Comparison of ENCODE assay signal across 35 mouse cellular contexts in genomic region chr12:80683554-80683953, GRCm38 (mm10). TPM values are rescaled to one million over a fixed set of nuclear protein-coding genes. Genes with fewer than 3 reads are reported as not detected.
A peak's percentile ranks its signal among the peaks of the same experiment; 100 is the strongest.
DNase-seq lines count a peak whose midpoint lies in the region; ATAC-seq and TF ChIP-seq lines count a peak whose summit lies in the region.
"Had no signal": no experiment of that assay in that cellular context is flagged by ENCODE, and none has a peak within 500 bp of the region (broad histone marks: within the 10 kb centered on the region; RNA-seq: fewer than 3 reads in every experiment).

No protein-coding gene starts in this region.

- no peak for TF ChIP-seq CTCF in bone marrow, adult 2 months (IDR thresholded peaks at IDR 0.05; ENCODE audit: control insufficient read depth, insufficient read depth, low read length)
- TF ChIP-seq CTCF in liver, embryonic 14.5 days (IDR thresholded peaks at IDR 0.05; ENCODE audit: low read depth): no peak

- peaks cover 30% of the 10 kb centered on the region for H3K36me3 ChIP-seq in erythroblast, embryonic 14.5 days (ENCODE audit: control insufficient read depth)
- H3K36me3 ChIP-seq in liver, embryonic 14.5 days (replicated peaks; ENCODE audit: control insufficient read depth, insufficient read depth, low read depth): no peaks in the 10 kb centered on the region; the same call in none of the 2 replicates
- peaks cover 3% of the 10 kb centered on the region; the same call in 1 of the 2 replicates for H3K36me3 ChIP-seq in forebrain, embryonic 16.5 days (ENCODE audit: control insufficient read depth, insufficient read depth)
- no peaks in the 10 kb centered on the region for H3K36me3 ChIP-seq in hindbrain, embryonic 11.5 days (ENCODE audit: control insufficient read depth, insufficient read depth, low read length)
- H3K36me3 ChIP-seq: midbrain, embryonic 15.5 days had no signal

- peak; percentile 91 for ATAC-seq in liver, embryonic 14.5 days (ENCODE audit: insufficient read depth)
- ATAC-seq in forebrain, embryonic 16.5 days: no peak
- ATAC-seq in hindbrain, embryonic 11.5 days (ENCODE audit: low FRiP score): no peak
- ATAC-seq: activated CD4-positive, CD25-positive, alpha-beta regulatory T cell, adult 4 months; CD4-positive, CD25-positive, alpha-beta regulatory T cell, adult 4 months; intestine, postnatal 0 days; lung, postnatal 0 days; midbrain, embryonic 15.5 days had no signal

- no peak for TF ChIP-seq POLR2A in bone marrow, adult 2 months (IDR thresholded peaks at IDR 0.05; ENCODE audit: borderline replicate concordance, control insufficient read depth, low read depth, low read length)

- peak overlapping the region; percentile 36; the same call in 1 of the 2 replicates for H3K27ac ChIP-seq in bone marrow, adult 2 months (ENCODE audit: control insufficient read depth, insufficient read depth, low read depth, low read length, poor library complexity)
- H3K27ac ChIP-seq in liver, embryonic 14.5 days: peak overlapping the region; percentile 57
- no peak overlapping the region for H3K27ac ChIP-seq in forebrain, embryonic 16.5 days (ENCODE audit: low read length)
- no peak overlapping the region for H3K27ac ChIP-seq in hindbrain, embryonic 11.5 days (ENCODE audit: low read depth, low read length)
- H3K27ac ChIP-seq: embryonic facial prominence, embryonic 12.5 days; forebrain, embryonic 12.5 days; hindbrain, embryonic 14.5 days; kidney, embryonic 15.5 days; left cerebral cortex, adult 2 months; limb, embryonic 12.5 days; midbrain, embryonic 15.5 days; neural tube, embryonic 15.5 days; stomach, postnatal 0 days had no signal

- WGBS in bone marrow, adult 2 months: 74% methylated on average over 3 of the region's 3 CpGs
- WGBS in liver, embryonic 14.5 days (ENCODE audit: insufficient replicate concordance): 37% methylated on average over 3 of the region's 3 CpGs
- 95% methylated on average over 3 of the region's 3 CpGs for WGBS in forebrain, embryonic 16.5 days
- whole genome bisulfite sequencing in hindbrain, embryonic 11.5 days: 91% methylated on average over 3 of the region's 3 CpGs

- no peaks in the 10 kb centered on the region; the same call in 1 of the 2 replicates for H3K4me1 ChIP-seq in bone marrow, adult 2 months (ENCODE audit: control insufficient read depth, insufficient read depth, low read length)
- peaks cover 44% of the 10 kb centered on the region for H3K4me1 ChIP-seq in erythroblast, embryonic 14.5 days (ENCODE audit: control insufficient read depth)
- peaks cover 16 to 26% of the 10 kb centered on the region in 2 experiments for H3K4me1 ChIP-seq in liver, embryonic 14.5 days (replicated peaks; ENCODE audit: control insufficient read depth in 2 of 2, insufficient read depth in 2 of 2, low read length in 1 of 2)
- peaks cover 5% of the 10 kb centered on the region; the same call in 1 of the 2 replicates for H3K4me1 ChIP-seq in forebrain, embryonic 16.5 days (replicated peaks; ENCODE audit: control insufficient read depth, insufficient read depth, low read length)
- no peaks in the 10 kb centered on the region for H3K4me1 ChIP-seq in hindbrain, embryonic 11.5 days (replicated peaks; ENCODE audit: control insufficient read depth, insufficient read depth, low read length)
- H3K4me1 ChIP-seq: embryonic facial prominence, embryonic 12.5 days; forebrain, embryonic 12.5 days; kidney, embryonic 15.5 days; limb, embryonic 12.5 days; midbrain, embryonic 15.5 days; neural tube, embryonic 15.5 days had no signal

- no peaks in the 10 kb centered on the region for H3K27me3 ChIP-seq in erythroblast, embryonic 14.5 days (ENCODE audit: control insufficient read depth)
- H3K27me3 ChIP-seq in liver, embryonic 14.5 days (ENCODE audit: control insufficient read depth, insufficient read depth, low read length): no peaks in the 10 kb centered on the region
- H3K27me3 ChIP-seq in forebrain, embryonic 16.5 days (replicated peaks; ENCODE audit: control insufficient read depth, insufficient read depth, low read length): no peaks in the 10 kb centered on the region
- H3K27me3 ChIP-seq in hindbrain, embryonic 11.5 days (ENCODE audit: control insufficient read depth, insufficient read depth, low read length): no peaks in the 10 kb centered on the region
- H3K27me3 ChIP-seq: embryonic facial prominence, embryonic 12.5 days; forebrain, embryonic 12.5 days; kidney, embryonic 15.5 days; midbrain, embryonic 15.5 days; neural tube, embryonic 15.5 days had no signal

- no peaks in the 10 kb centered on the region for H3K9me3 ChIP-seq in erythroblast, embryonic 14.5 days (ENCODE audit: control insufficient read depth, low read length)
- no peaks in the 10 kb centered on the region for H3K9me3 ChIP-seq in liver, embryonic 14.5 days (ENCODE audit: control insufficient read depth, low read length)
- no peaks in the 10 kb centered on the region for H3K9me3 ChIP-seq in forebrain, embryonic 16.5 days (ENCODE audit: control insufficient read depth, low read length)
- H3K9me3 ChIP-seq in hindbrain, embryonic 11.5 days (ENCODE audit: control insufficient read depth, low read length): no peaks in the 10 kb centered on the region
- H3K9me3 ChIP-seq: embryonic facial prominence, embryonic 12.5 days; forebrain, embryonic 12.5 days; kidney, embryonic 15.5 days; limb, embryonic 12.5 days; midbrain, embryonic 15.5 days; neural tube, embryonic 15.5 days had no signal

- TF ChIP-seq EP300 in liver, embryonic 14.5 days (IDR thresholded peaks at IDR 0.05; ENCODE audit: low read depth): peak; percentile 72

- H3K4me2 ChIP-seq in liver, embryonic 14.5 days (ENCODE audit: low read depth): 0 out of 2 replicates have a peak overlapping the region, but pooled peaks have one; percentile 28
- no peak overlapping the region for H3K4me2 ChIP-seq in forebrain, embryonic 16.5 days (ENCODE audit: low read length)
- H3K4me2 ChIP-seq in hindbrain, embryonic 11.5 days (replicated peaks; ENCODE audit: low read depth, low read length): no peak overlapping the region
- H3K4me2 ChIP-seq: embryonic facial prominence, embryonic 12.5 days; forebrain, embryonic 12.5 days; heart, embryonic 11.5 days; hindbrain, embryonic 14.5 days; kidney, embryonic 15.5 days; limb, embryonic 12.5 days; midbrain, embryonic 15.5 days; neural tube, embryonic 15.5 days had no signal

- no peak overlapping the region for H3K4me3 ChIP-seq in bone marrow, adult 2 months (replicated peaks; ENCODE audit: control insufficient read depth, low read depth, low read length)
- peak overlapping the region; percentile 10 for H3K4me3 ChIP-seq in erythroblast, embryonic 14.5 days (replicated peaks)
- H3K4me3 ChIP-seq in liver, embryonic 14.5 days (ENCODE audit: insufficient read depth in 1 of 2, low read depth in 2 of 2, low read length in 2 of 2): no peak overlapping the region; a peak in 1 of 4 replicates
- H3K4me3 ChIP-seq in forebrain, embryonic 16.5 days (replicated peaks; ENCODE audit: low read length): no peak overlapping the region
- H3K4me3 ChIP-seq in hindbrain, embryonic 11.5 days (ENCODE audit: low read depth, low read length): no peak overlapping the region
- H3K4me3 ChIP-seq: embryonic facial prominence, embryonic 12.5 days; forebrain, embryonic 12.5 days; kidney, embryonic 15.5 days; left cerebral cortex, adult 2 months; limb, embryonic 12.5 days; midbrain, embryonic 15.5 days; neural tube, embryonic 15.5 days had no signal

- peak; percentile 23 to 53 (median 34) for DNase-seq in liver, embryonic 14.5 days (ENCODE audit: low read depth in 3 of 3, low spot score in 3 of 3)
- DNase-seq in ovary, postnatal 36 days (ENCODE audit: low spot score): no peak
- no peak for DNase-seq in hindbrain, embryonic 11.5 days (ENCODE audit: low spot score)
- DNase-seq in thymus, postnatal 0 days (ENCODE audit: low spot score): no peak
- DNase-seq: adrenal gland, adult 2 months; adrenal gland, postnatal 36 days; cerebellum, adult 11 months; cerebellum, adult 9-10 months; cerebellum, postnatal 36 days; gastrocnemius, postnatal 14 days; heart, adult 11 months; heart, postnatal 36 days; kidney, postnatal 25 days; lung, adult 18-20 months; lung, postnatal 4 days; spleen, adult 18-20 months; thymus, adult 18-20 months; thymus, postnatal 4 days had no signal

- no peak overlapping the region for H3K9ac ChIP-seq in liver, embryonic 14.5 days (replicated peaks)
- H3K9ac ChIP-seq in forebrain, embryonic 16.5 days (replicated peaks; ENCODE audit: low read depth, low read length): no peak overlapping the region
- H3K9ac ChIP-seq in hindbrain, embryonic 11.5 days (ENCODE audit: low read depth, low read length): no peak overlapping the region
- H3K9ac ChIP-seq: embryonic facial prominence, embryonic 12.5 days; forebrain, embryonic 12.5 days; hindbrain, embryonic 14.5 days; kidney, embryonic 15.5 days; limb, embryonic 12.5 days; midbrain, embryonic 15.5 days; neural tube, embryonic 15.5 days had no signal

RNA-seq across cellular contexts. Expression of gene Plekhd1, which starts 8.8 kb away (rescaled TPM):
- polyA plus RNA-seq in bone marrow, adult 2 months (2011; ENCODE audit: insufficient read depth, insufficient read length, low replicate concordance, missing spikeins): not detected in 2 replicates
- polyA plus RNA-seq in erythroblast, embryonic 14.5 days (2012): 0.01 TPM in 1 of 2 replicates, not detected in the other
- polyA plus RNA-seq in liver, embryonic 14.5 days (2012; rRNA removed): 0.19 and 0.22 TPM in 2 replicates
- polyA plus RNA-seq in liver, embryonic 14.5 days (2014; fragmentation: Nextera tagmentation; extraction: Ambion mirVana): 0.10 and 0.14 TPM in 2 replicates
- polyA plus RNA-seq in forebrain, embryonic 16.5 days (2015; fragmentation: Nextera tagmentation; extraction: Ambion mirVana): 0.63 and 1.5 TPM in 2 replicates
- 1.1 and 1.2 TPM in 2 replicates for polyA plus RNA-seq in hindbrain, embryonic 11.5 days (2014; fragmentation: Nextera tagmentation; extraction: Ambion mirVana)
- 0.08 and 0.16 TPM in 2 replicates for polyA plus RNA-seq in thymus, postnatal 0 days (2015; fragmentation: Nextera tagmentation; extraction: Ambion mirVana)

RNA-seq across cellular contexts. Expression of gene Erh, which starts 39.4 kb away (rescaled TPM):
- polyA plus RNA-seq in bone marrow, adult 2 months (2011; ENCODE audit: insufficient read depth, insufficient read length, low replicate concordance, missing spikeins): 18.9 and 23.6 TPM in 2 replicates
- 1.2 and 1.4 TPM in 2 replicates for polyA plus RNA-seq in erythroblast, embryonic 14.5 days (2012)
- polyA plus RNA-seq in liver, embryonic 14.5 days (2012; rRNA removed): 88.4 and 144 TPM in 2 replicates
- polyA plus RNA-seq in liver, embryonic 14.5 days (2014; fragmentation: Nextera tagmentation; extraction: Ambion mirVana): 123 and 140 TPM in 2 replicates
- polyA plus RNA-seq in forebrain, embryonic 16.5 days (2015; fragmentation: Nextera tagmentation; extraction: Ambion mirVana): 293 and 335 TPM in 2 replicates
- 322 and 356 TPM in 2 replicates for polyA plus RNA-seq in hindbrain, embryonic 11.5 days (2014; fragmentation: Nextera tagmentation; extraction: Ambion mirVana)
- 245 and 278 TPM in 2 replicates for polyA plus RNA-seq in thymus, postnatal 0 days (2015; fragmentation: Nextera tagmentation; extraction: Ambion mirVana)

RNA-seq across cellular contexts. Expression of gene Slc39a9, which starts 39.9 kb away (rescaled TPM):
- polyA plus RNA-seq in bone marrow, adult 2 months (2011; ENCODE audit: insufficient read depth, insufficient read length, low replicate concordance, missing spikeins): 4.7 and 6.9 TPM in 2 replicates
- 0.22 and 0.48 TPM in 2 replicates for polyA plus RNA-seq in erythroblast, embryonic 14.5 days (2012)
- polyA plus RNA-seq in liver, embryonic 14.5 days (2012; rRNA removed): 8.5 and 9.6 TPM in 2 replicates
- polyA plus RNA-seq in liver, embryonic 14.5 days (2014; fragmentation: Nextera tagmentation; extraction: Ambion mirVana): 10.1 and 11.1 TPM in 2 replicates
- polyA plus RNA-seq in forebrain, embryonic 16.5 days (2015; fragmentation: Nextera tagmentation; extraction: Ambion mirVana): 29.1 and 30.6 TPM in 2 replicates
- polyA plus RNA-seq in hindbrain, embryonic 11.5 days (2014; fragmentation: Nextera tagmentation; extraction: Ambion mirVana): 24.9 and 25.6 TPM in 2 replicates
- polyA plus RNA-seq in thymus, postnatal 0 days (2015; fragmentation: Nextera tagmentation; extraction: Ambion mirVana): 16.7 and 17.6 TPM in 2 replicates

Comparison
In these comparisons a context has a peak if more than half of its experiments do, and no peak if none do; other contexts are left out.
1. H3K27ac ChIP-seq: peak in bone marrow, adult 2 months (single experiment) and liver, embryonic 14.5 days (single experiment); none in forebrain, embryonic 16.5 days (single experiment) and hindbrain, embryonic 11.5 days (single experiment).
2. DNase-seq: peak in liver, embryonic 14.5 days (3 of 3); none in ovary, postnatal 36 days (single experiment), hindbrain, embryonic 11.5 days (single experiment) and thymus, postnatal 0 days (single experiment).